Mouse (Mus musculus) bone marrow macrophage, adult 2 months (primary cell): ENCODE data around the gene Sbno2.

Experiments used
- CTCF ChIP-seq: IDR thresholded peaks from 2 replicates; pipeline ENCODE4 v1.5.1; 2012; ENCODE audit warnings: low read depth, mild to moderate bottlenecking, low read length, moderate library complexity
- POLR2A ChIP-seq: IDR thresholded peaks from 2 replicates; pipeline ENCODE4 v1.6.1; 2012; ENCODE audit warnings: mild to moderate bottlenecking, low read depth, low read length, borderline replicate concordance

GRCm38 (mm10) chr10:80086847-80087246 lies 18.5 kb downstream of the Sbno2 start:
- TF ChIP-seq CTCF (no peak), POLR2A (no peak)
